Mouse (Mus musculus): ENCODE results near the gene Gm7879.
"Not testable (repeated sequence)": the region's sequence is repeated elsewhere in the genome, so short reads cannot be mapped to it uniquely, and the experiment has no call there.

Gm7879 gene

DNA sequence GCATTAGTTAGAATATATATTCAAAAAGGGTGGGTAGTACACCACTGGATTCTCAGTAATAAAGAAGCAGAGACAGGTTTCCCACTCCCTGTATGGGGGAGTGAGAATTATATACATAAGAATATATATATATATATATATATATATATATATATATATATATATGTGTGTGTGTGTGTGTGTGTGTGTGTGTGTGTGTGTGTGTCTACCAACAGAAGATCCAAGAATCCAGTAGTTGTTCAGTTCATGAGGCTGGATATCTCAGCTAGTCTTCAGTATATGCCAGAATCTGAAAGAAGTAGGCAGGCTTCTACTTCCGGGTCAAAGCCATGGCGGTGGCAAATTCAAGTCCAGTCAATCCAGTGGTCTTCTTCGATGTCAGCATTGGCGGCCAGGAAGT is at the start of gene Gm7879:
TSS of gene Gm7879 (plus strand) at position 301 of the 400 bp plus-strand sequence.
- DNase-seq (ENCODE audit: inconsistent age in 2 of 2, low spot score in 1 of 2): not testable (repeated sequence)

DNA sequence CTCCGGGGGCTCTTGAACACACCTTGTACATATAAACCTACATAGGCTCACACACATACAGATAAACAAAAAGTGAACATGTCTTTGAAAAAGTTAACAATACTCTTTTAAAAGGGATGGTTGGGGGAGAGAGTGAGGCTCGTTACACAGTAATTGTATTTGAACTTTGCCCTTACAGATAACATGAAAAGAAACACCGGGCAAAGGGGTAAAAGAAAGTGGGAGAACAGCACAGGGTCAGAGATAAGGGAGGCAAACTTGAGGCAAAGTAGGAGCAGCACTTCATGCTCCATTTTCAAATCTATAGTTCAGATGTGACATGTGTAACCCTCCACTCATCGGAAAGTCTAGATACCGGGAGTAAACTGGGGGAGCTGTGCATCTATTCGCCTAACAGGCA is 49.3 kb upstream of the Gm7879 start:
- DNase-seq (ENCODE audit: inconsistent age in 2 of 2, low spot score in 1 of 2): no peak

DNA sequence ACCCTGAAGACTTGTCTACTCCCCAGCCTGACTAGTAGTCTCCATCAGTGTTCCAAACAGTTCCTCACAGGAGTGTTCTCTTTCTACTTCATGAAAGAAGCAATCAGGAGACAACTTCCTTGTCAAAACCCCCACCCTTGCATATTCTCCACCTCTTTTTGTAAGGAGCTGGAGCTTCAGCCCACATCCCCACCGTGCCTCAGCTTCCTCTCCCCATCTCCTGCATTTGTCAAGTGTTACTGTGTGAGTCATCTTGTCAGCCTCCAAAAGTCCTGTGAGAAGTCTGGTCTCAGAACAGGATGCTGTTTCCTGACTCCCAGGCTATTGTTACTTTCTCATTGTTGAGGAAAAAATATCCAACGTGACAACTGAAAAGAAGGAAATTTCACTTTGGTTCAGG is 47.6 kb upstream of the Gm7879 start:
- DNase-seq (ENCODE audit: inconsistent age in 2 of 2, low spot score in 1 of 2): no peak

DNA sequence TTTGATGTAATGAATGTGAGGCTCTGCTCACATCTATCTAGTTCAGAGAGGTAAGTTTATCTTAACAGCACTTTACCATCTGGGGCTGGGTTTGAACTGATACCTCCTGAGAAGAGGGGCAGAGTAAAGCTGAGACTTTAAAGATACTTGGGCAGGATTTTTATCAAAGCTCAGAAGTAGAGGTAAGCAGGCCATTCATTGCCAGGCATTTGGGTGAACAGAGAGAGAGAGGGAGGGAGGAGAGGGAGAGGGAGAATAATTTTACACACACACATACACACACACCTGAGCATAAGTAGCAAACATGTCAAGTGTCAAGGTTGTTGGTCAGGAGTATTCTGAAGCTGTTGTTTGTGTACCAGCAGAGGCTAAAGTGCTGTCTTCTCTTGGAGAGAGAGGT is 44.7 kb upstream of the Gm7879 start, which contains the start of gene Cd38:
TSS of gene Cd38 (plus strand) at position 301 of the 400 bp plus-strand sequence.
- no peak for DNase-seq (ENCODE audit: inconsistent age in 2 of 2, low spot score in 1 of 2)

DNA sequence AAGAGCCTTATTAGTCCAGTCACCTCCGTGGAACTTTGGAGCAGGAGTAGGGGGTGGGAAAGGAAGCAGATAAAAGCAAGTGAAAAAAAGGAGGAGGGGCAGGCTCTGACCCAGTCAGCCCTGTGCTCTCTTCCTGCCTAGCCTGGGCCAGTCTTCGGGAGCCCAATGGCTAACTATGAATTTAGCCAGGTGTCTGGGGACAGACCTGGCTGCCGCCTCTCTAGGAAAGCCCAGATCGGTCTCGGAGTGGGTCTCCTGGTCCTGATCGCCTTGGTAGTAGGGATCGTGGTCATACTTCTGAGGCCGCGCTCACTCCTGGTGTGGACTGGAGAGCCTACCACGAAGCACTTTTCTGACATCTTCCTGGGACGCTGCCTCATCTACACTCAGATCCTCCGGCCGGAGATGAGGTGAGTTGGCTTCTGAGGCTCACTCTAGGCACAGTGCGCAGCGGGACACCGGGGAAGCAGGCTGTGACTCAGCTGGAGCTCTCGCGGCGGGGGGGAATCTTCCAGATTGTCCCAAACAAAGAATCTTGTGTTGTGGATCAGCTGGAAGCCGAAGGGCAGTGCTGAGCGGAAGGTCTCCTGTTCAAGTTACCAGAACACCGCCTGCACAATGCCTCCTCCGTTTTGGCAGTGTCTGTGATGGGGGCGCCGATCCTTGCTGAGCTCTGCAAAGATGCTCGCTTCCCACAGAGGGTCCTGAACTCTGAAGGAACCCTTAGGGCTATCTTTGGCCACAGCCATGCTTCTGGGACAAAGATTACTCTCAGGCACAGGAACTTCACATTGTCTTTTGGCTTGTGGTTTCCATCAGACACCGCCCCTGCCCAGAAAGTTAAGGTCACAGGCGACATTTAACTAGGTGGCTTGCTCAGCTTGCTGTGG is 44.0 kb upstream of the Gm7879 start:
- peak; percentile 40 to 71 for DNase-seq (ENCODE audit: inconsistent age in 2 of 2, low spot score in 1 of 2)

DNA sequence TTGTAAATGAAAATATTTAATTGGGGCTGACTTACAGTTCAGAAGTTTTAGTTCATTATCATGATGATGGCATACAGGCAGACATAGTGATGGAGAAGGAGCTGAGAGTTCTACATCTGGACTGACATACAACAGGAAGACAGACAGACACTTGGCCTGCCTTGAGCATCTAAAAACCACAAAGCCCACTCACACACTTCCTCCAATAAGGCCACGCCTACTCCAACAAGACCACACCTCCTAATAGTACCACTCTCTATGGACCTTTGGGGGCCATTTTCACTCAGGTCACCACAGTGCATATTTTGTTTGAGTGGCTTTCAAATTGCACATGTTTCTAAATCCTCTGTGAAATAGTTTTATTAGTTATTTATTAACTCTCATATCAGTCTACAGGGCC is 41.1 kb upstream of the Gm7879 start:
- DNase-seq (ENCODE audit: inconsistent age in 2 of 2, low spot score in 1 of 2): no peak

DNA sequence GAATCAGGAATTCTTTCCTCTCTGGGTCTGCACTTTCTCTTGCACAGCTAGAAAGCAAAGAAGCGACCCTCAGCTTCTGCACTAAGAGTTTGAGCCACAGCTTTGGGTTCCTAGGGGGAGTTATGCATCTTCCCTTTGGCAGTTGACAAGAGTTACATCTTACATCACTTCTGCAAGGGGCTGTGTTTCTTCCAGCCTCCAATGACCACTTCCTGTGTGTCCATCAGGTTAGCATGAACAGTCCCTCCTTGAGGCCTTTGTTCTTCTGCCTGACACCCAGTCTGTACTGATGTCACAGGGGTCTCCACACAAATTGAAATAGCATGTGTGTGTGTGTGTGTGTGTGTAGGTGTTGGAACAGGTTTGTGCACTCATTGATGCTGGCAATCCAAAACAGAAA is 40.3 kb upstream of the Gm7879 start:
- DNase-seq (ENCODE audit: inconsistent age in 2 of 2, low spot score in 1 of 2): no peak

DNA sequence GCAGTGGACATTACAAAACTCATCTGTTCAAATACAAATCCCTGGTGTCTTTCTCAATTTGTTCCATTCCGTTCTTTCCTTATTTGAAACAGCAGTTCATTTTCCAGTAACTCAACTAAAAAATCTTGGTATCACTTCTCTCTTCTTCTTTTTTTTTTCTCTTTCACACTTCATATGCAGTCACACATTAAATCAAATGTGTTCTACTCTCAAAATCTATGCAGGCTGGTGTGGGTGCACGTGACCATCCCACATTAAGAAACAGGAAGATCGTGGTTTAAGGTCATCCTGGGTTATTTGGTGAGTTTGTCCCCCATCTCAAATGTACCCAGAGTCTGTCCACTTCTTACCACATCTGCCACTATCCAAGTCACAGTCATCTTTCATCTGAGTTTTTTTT is 30.9 kb upstream of the Gm7879 start:
- DNase-seq (ENCODE audit: inconsistent age in 2 of 2, low spot score in 1 of 2): no peak

DNA sequence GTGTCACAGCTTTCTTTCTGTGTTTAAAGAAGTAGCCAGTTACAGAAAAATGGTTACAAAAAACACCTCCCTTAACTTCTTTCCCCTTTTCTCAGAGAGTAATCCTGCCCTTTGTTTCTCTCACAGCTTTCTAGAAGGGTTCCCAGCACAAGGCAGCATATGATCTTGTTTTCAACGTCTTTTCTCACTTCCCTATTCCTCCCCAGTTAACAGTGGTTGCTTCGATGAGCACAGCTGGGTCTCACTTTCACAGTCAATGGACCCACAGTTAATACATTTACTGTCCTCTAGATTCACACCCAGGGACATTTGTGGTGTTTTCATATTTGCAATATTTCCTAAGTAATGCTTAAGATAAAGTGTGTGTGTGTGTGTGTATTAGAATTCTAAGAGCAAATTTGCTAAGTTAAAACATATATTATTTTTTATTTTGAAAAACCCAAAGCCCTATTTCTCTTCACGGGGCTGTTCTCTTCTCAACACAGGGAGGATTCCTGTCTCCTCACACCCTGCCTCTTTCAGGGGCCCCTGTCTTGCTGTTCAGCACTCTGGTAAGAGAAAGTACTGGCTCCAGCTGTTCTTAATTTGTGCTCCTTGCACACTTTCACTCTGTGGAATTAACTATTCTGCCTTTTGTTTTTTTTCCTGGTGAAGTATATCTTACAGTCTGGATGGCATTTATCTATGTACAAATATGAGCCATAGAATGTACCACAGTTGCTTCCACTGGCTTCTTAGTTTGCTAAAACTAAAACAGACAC is 27.7 kb upstream of the Gm7879 start:
- DNase-seq (ENCODE audit: inconsistent age in 2 of 2, low spot score in 1 of 2): no peak

DNA sequence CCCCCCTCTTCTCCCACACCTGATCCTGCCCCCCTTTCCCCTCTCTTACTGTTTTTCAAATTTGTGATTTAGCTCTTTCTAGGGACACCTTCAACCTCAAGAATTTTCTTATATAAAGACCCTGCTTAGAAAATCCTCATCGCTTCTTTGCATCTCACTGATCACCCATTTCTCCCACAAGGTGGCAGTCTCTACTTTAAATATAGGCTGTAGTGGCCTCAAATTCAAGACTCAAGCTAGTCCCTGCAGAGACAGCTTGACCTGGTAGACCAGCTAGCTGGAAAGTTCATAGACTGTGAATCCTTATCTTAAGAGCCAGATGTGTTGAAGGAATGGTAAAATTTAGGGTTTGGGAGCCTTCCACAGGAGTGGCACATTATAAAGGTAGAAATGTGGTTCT is 20.6 kb upstream of the Gm7879 start:
- DNase-seq (ENCODE audit: inconsistent age in 2 of 2, low spot score in 1 of 2): peak; percentile 34 to 73

DNA sequence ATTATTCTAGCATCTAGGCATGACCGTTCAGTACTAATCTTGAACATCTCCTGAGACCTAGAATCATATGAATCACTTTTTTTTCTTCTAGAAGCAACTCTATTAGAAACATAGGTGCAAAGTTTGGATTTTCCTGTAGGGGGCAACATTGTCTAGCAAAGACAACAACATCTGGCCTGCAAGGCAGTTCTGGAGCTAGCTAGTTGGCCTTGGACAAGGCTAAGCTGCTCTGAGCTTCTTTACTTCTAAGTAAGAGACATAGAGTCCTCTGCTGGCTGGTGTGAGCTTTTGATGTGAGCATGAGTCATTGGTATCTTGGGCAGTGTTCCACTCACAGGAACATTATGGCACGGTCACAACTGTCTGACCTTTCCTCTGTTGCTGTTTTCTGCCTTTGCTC is 18.8 kb upstream of the Gm7879 start:
- peak; percentile 83 to 92 for DNase-seq (ENCODE audit: inconsistent age in 2 of 2, low spot score in 1 of 2)

DNA sequence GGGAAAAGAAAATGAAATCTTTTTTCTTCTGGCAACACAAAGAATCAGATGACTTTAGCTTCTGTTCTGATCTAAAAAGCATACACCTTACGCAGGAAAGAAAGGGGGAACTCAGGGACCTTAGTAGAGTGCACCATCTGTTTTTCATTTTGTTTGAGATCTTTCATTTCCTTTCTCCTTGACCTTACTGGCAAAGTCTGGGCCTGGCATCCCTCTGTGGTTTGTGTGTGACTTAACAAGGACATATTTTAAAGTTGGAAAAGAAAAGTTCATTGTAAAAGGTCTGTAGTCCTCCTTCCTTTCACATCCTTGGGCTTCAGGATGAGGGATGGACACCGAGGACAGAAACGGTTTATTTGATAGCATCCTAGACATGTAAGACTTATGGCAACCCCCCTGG is 17.0 kb upstream of the Gm7879 start:
- peak; percentile 34 to 51 for DNase-seq (ENCODE audit: inconsistent age in 2 of 2, low spot score in 1 of 2)

DNA sequence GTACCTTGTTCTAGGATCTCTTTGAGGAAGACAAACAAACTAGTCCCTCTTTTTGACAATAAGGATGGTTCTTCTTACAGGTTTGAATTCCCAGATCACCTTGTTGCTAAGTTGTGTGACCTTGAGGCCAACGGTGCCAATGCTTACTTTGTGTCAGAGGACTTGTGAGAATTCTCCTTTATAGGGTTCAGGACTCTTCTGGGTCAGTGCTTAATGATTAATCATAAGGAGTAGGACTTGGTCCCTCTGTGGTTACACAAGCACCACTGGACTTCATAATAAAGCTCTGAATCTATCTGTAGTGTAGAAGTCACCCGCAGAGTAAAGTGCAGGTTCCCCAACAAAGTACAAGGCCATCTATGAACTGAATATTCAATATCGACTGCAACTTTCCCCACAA is 8.3 kb upstream of the Gm7879 start:
- no peak for DNase-seq (ENCODE audit: inconsistent age in 2 of 2, low spot score in 1 of 2)

DNA sequence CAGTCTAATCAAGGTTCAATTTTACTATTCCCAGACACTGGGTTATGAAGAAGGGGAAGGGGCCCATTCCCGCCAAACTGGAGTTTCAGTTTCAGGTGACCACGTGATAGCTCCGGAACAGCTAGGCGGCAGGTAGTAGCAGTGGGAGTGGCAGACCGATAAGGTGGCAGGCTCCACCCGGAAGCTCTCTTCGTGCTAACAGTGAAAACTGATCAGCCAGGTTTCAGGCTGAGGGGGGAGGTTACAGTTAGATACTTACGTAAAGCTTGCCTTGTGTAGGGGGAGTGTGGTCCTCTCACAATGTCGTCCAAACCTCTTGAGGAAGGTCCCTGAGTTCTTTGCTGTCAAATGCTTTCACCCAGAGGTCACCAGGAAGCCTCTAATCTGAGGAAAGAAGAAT is 3.7 kb upstream of the Gm7879 start:
- no peak for DNase-seq (ENCODE audit: inconsistent age in 2 of 2, low spot score in 1 of 2)

DNA sequence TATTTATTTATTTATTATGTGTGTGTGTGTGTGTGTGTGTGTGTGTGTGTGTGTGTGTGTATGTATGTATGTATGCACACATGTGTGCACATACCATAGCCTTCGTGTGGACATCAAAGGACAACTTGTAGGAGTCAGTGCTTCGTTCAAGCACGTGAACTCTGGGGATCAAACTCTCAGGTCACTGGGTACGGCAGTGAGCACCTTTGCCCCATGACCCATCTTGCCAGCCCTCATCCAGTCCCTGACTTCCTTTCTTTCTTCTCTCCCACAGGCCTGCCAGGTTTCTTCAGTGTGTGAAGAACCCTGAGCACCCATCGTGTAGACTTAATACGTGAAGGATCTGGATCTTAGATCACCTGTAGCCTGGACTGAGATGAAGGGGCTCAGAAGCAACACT is 2.9 kb upstream of the Gm7879 start:
- DNase-seq (ENCODE audit: inconsistent age in 2 of 2, low spot score in 1 of 2): no peak

DNA sequence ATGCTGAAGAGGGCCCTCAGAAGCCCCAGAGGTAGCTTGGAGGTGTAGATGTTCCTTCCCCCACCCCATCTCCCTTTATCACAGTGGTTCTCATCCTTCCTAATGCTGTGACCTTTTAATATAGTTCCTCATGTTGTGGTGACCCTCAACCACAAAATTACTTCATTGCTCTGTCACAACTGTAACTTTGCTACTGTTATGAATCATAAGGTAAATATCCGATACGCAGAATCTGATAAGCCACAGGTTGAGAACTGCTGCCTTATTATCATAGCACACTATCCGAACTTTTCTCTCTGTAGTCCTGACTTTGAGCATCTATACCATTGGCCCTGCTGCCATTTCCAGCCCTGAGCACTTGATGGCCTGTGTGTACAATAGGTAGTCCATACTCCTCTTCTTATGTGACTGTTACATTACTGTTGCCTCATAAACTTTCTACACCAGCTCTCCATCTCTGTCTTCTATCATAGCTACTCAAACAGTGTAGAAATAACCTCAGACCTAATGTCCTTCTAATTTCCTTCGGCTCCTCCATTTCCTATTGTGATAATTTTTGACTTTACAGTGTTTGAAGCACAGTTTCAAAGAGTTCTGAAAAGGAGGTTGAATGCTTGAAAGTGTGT is 2.4 kb downstream of the Gm7879 start:
- no peak for DNase-seq (ENCODE audit: inconsistent age in 2 of 2, low spot score in 1 of 2)

DNA sequence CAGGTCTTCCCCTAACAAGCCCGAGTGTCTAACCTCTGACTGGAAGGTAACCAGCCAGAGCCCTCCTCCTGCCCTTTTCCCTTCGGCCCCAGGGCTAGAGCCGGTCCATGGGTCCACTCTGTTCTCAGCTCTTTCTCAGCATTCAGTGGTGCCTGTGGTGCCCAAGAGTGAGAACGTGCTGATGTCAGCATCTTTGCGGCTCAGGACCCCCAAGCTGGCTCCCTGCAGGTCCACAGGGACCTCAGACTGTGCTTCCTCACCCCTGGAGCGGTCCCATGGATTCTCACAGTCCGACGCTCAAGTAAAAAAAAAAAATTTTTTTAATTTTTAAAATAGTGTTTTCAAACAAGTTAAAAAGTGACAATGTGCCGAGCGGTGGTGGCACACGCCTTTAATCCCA is 8.9 kb downstream of the Gm7879 start:
- no peak for DNase-seq (ENCODE audit: inconsistent age in 2 of 2, low spot score in 1 of 2)

DNA sequence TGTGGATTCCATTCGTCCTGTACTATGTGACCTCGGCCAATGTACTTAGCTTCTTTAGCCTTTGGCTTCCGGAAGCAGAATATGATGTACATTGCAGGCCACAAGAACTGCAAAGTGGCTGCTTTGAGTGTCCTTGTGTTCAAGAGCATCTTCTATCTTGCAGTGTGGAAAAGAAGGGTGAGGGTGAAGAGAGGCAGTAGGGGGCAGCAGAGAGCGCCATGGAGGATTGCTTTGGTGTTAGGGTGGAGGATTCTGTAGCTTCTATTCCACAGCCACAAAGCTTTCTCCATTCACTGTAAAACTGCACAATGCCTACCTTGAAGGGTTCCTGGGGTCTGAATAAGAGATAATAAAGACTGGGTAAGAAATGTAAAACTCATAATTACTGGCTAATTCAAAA is 11.0 kb downstream of the Gm7879 start:
- DNase-seq (ENCODE audit: inconsistent age in 2 of 2, low spot score in 1 of 2): peak; percentile 64 to 88

DNA sequence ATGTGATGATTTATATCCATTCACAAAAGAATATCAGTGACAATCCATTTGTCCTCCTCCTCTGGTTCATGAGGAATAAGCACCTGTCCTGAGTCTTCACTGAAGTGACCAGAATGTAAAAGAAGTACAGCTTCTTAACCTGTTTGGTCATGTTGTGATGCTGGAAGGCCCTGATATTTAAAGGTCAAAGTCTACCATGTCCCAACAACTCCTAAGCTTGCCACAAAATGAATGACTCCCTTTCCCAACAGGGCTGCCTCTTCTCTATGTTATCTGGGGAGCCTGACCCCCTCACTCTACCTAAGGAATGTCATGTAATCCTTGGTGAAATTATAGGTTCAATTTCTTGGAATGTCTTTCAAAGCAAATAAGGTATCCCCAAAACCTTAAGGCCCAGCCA is 14.8 kb downstream of the Gm7879 start:
- no peak for DNase-seq (ENCODE audit: inconsistent age in 2 of 2, low spot score in 1 of 2)

DNA sequence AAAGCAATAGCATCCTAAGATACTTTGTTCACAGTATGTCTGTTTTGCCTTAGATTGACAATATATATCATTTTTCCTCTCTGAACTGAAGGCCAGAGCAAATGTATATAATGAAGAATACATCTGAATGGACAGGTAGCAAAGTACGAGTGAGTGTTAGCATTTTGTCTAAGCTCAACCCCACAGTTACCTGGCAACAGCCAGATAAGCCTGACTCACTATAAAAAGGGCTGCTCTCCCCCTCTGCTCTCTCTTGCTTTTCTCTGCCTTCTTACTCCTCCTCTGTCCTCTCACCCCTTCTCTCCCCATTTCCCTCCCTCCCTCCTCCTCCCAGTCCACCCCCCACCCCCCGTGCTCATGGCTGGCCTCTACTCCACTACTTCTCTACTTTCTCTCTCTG is 20.3 kb downstream of the Gm7879 start:
- no peak for DNase-seq (ENCODE audit: inconsistent age in 2 of 2, low spot score in 1 of 2)

DNA sequence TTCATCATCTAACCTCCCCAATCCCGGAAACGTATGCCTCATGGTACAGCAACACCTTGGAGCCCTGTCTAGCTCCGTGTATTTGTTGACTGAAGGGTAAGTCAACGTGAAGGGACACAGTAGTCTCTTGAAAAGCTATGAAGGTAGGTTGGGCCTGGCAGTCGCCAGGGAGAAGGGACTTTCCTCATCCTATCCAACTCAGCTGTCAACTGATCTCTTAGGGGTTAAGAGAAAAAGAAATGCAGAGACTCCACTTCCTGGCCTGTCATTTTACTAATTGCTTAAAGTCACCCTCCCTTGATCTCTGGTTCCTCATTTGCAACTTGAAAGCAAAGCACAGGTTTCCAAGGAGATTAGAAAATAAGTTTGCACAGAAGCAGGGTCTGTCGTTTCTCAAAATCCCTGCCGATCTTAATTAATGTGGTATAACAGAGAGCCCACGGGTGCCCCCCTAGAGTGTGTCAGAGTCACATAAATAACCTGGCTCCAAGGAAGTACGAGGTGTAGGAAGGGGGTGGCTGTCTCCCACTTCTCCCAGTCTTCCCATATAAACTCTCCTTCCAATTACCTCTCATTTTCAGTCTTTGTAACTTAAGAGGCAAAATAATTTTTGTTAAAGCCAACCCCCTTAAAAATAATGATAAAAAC is 34.5 kb downstream of the Gm7879 start:
- DNase-seq (ENCODE audit: inconsistent age in 2 of 2, low spot score in 1 of 2): no peak
